In genomic region chr8:56501911-56502310, GRCm38 (mm10) we compare ENCODE assay signal across 23 mouse cellular contexts.
"Had no signal": no experiment of that assay in that cellular context is flagged by ENCODE, and none has a peak within 500 bp of the region (broad histone marks: within the 10 kb centered on the region; RNA-seq: fewer than 3 reads in every experiment).

No protein-coding gene starts in this region.

- H3K9me3 ChIP-seq: lung, embryonic 15.5 days; midbrain, embryonic 10.5 days; midbrain, embryonic 12.5 days; neural tube, embryonic 13.5 days; neural tube, embryonic 15.5 days had no signal

- H3K4me2 ChIP-seq: lung, embryonic 15.5 days; midbrain, embryonic 12.5 days; neural tube, embryonic 13.5 days; neural tube, embryonic 15.5 days had no signal

- DNase-seq: liver, postnatal 0 days; lung, adult 2 months; lung, postnatal 14 days; lung, postnatal 36 days; midbrain, embryonic 14.5 days; retina, postnatal 1 day; right cerebral cortex, adult 18-20 months; right cerebral cortex, postnatal 25 days; right cerebral cortex, postnatal 4 days; spleen, adult 18-20 months; thymus, adult 2 months; thymus, postnatal 25 days; thymus, postnatal 4 days had no signal

- H3K27me3 ChIP-seq: lung, embryonic 15.5 days; megakaryocyte, embryonic 14.5 days; midbrain, embryonic 12.5 days; neural tube, embryonic 13.5 days; neural tube, embryonic 15.5 days had no signal

- H3K36me3 ChIP-seq: lung, embryonic 15.5 days; midbrain, embryonic 10.5 days; midbrain, embryonic 12.5 days; neural tube, embryonic 13.5 days; neural tube, embryonic 15.5 days had no signal

- ATAC-seq: liver, postnatal 0 days; lung, postnatal 0 days; midbrain, embryonic 16.5 days had no signal

- H3K27ac ChIP-seq: lung, embryonic 15.5 days; macrophage; midbrain, embryonic 10.5 days; midbrain, embryonic 12.5 days; neural tube, embryonic 13.5 days; neural tube, embryonic 15.5 days had no signal

- H3K4me1 ChIP-seq: lung, embryonic 15.5 days; megakaryocyte, embryonic 14.5 days; midbrain, embryonic 10.5 days; midbrain, embryonic 12.5 days; neural tube, embryonic 13.5 days; neural tube, embryonic 15.5 days had no signal

- H3K4me3 ChIP-seq: lung, embryonic 15.5 days; megakaryocyte, embryonic 14.5 days; midbrain, embryonic 10.5 days; midbrain, embryonic 12.5 days; myocyte; neural tube, embryonic 13.5 days; neural tube, embryonic 15.5 days had no signal

- H3K9ac ChIP-seq: liver, postnatal 0 days; lung, embryonic 15.5 days; midbrain, embryonic 12.5 days; neural tube, embryonic 13.5 days; neural tube, embryonic 15.5 days had no signal
